Mouse (Mus musculus): ENCODE measurements around the gene Rab20. TPM values are rescaled to one million over a fixed set of nuclear protein-coding genes. Genes with fewer than 3 reads are reported as not detected.
A peak's percentile ranks its signal among the peaks of the same experiment; 100 is the strongest.

Rab20 gene
- polyA plus RNA-seq, 1 experiment from 2014 or later, result 20.9 TPM

- H3K4me3 ChIP-seq (ENCODE audit: low read depth, low read length), result no peak overlapping the region
- H3K36me3 ChIP-seq (ENCODE audit: control insufficient read depth, insufficient read depth, low read length), result peaks cover 51% of the 10 kb centered on the region
- H3K4me1 ChIP-seq (ENCODE audit: control insufficient read depth, insufficient read depth, low read length), result peaks cover 3% of the 10 kb centered on the region; the same call in 1 of the 2 replicates
- no peak overlapping the region for H3K9ac ChIP-seq (ENCODE audit: low read depth, low read length)
- H3K9me3 ChIP-seq (replicated peaks; ENCODE audit: control insufficient read depth, low read length), result no peaks in the 10 kb centered on the region
- H3K27me3 ChIP-seq (ENCODE audit: control insufficient read depth, insufficient read depth, low read length), result no peaks in the 10 kb centered on the region
- WGBS (ENCODE audit: insufficient replicate concordance), result 73% methylated on average over 5 of the region's 5 CpGs
- no peak for ATAC-seq (replicated peaks; ENCODE audit: insufficient number of reproducible peaks, low FRiP score, low TSS enrichment)
- no peak overlapping the region for H3K4me2 ChIP-seq
- H3K27ac ChIP-seq (ENCODE audit: low read depth, low read length), result no peak overlapping the region
These were observed 32.5 kb upstream of the Rab20 start for GRCm38 (mm10) chr8:11510971-11511370.

DNA sequence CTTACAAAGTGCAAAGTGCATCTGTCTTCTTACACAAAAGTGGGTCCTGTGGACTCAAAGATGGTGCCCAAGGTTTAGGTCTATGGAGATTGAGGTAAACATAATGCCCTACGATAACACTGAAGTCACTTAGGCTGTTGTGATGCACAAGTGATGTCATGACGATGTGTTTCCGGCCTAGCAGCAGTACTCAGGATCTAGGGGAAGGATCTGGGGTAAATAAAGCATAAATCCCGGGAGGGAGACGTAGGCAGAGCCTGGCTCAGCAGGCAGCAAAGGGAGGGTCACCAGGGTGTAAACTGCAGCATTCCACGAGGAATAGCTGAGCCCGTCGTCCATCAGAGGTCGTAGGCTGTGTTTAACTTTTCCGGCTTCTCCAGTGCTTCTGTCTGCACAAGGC is 30.4 kb upstream of the Rab20 start:
- H3K4me2 ChIP-seq, result no peak overlapping the region
- H3K4me3 ChIP-seq (ENCODE audit: low read depth, low read length), result no peak overlapping the region
- H3K9ac ChIP-seq (ENCODE audit: low read depth, low read length), result no peak overlapping the region
- no peak for ATAC-seq (replicated peaks; ENCODE audit: insufficient number of reproducible peaks, low FRiP score, low TSS enrichment)
- H3K36me3 ChIP-seq (ENCODE audit: control insufficient read depth, insufficient read depth, low read length), result peaks cover 59% of the 10 kb centered on the region
- H3K9me3 ChIP-seq (replicated peaks; ENCODE audit: control insufficient read depth, low read length), result no peaks in the 10 kb centered on the region
- no peak overlapping the region for H3K27ac ChIP-seq (ENCODE audit: low read depth, low read length)
- H3K27me3 ChIP-seq (ENCODE audit: control insufficient read depth, insufficient read depth, low read length), result no peaks in the 10 kb centered on the region
- 82% methylated on average over 10 of the region's 10 CpGs for WGBS (ENCODE audit: insufficient replicate concordance)
- peaks cover 3% of the 10 kb centered on the region; the same call in 1 of the 2 replicates for H3K4me1 ChIP-seq (ENCODE audit: control insufficient read depth, insufficient read depth, low read length)

DNA sequence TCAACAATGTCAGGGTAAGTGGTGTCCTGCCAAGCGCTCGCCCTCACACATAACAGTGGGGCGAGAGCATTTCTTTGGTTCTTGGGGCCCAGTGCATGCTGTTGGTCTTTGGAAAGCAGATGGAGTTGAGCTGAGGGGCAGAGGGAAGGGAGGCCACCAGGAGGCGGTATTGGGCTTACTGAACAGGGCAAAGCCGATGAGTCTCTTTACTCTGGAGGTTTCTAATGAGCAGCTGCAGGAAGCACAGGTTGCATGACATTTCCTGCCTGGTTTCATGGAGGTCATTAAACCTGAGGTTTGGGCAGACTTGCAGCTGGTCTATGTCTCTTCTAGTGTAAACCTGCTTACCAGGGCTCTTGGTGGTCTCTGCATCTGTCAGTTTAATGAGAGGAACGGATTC is 28.3 kb upstream of the Rab20 start:
- no peaks in the 10 kb centered on the region for H3K9me3 ChIP-seq (replicated peaks; ENCODE audit: control insufficient read depth, low read length)
- no peak overlapping the region for H3K4me2 ChIP-seq
- no peak for ATAC-seq (replicated peaks; ENCODE audit: insufficient number of reproducible peaks, low FRiP score, low TSS enrichment)
- H3K4me3 ChIP-seq (ENCODE audit: low read depth, low read length), result no peak overlapping the region
- no peak overlapping the region for H3K27ac ChIP-seq (ENCODE audit: low read depth, low read length)
- 76% methylated on average over 6 of the region's 6 CpGs for WGBS (ENCODE audit: insufficient replicate concordance)
- H3K36me3 ChIP-seq (ENCODE audit: control insufficient read depth, insufficient read depth, low read length), result peaks cover 53% of the 10 kb centered on the region
- H3K27me3 ChIP-seq (ENCODE audit: control insufficient read depth, insufficient read depth, low read length), result no peaks in the 10 kb centered on the region
- H3K9ac ChIP-seq (ENCODE audit: low read depth, low read length), result no peak overlapping the region
- no peaks in the 10 kb centered on the region for H3K4me1 ChIP-seq (ENCODE audit: control insufficient read depth, insufficient read depth, low read length)

- no peak for ATAC-seq (replicated peaks; ENCODE audit: insufficient number of reproducible peaks, low FRiP score, low TSS enrichment)
- Histone ChIP-seq H3K27ac (ENCODE audit: low read depth, low read length) (no peak overlapping the region), H3K4me3 (ENCODE audit: low read depth, low read length) (no peak overlapping the region), H3K9ac (ENCODE audit: low read depth, low read length) (no peak overlapping the region), H3K4me2 (no peak overlapping the region), H3K4me1 (ENCODE audit: control insufficient read depth, insufficient read depth, low read length) (no peaks in the 10 kb centered on the region), H3K9me3 (replicated peaks; ENCODE audit: control insufficient read depth, low read length) (no peaks in the 10 kb centered on the region), H3K27me3 (ENCODE audit: control insufficient read depth, insufficient read depth, low read length) (no peaks in the 10 kb centered on the region), H3K36me3 (ENCODE audit: control insufficient read depth, insufficient read depth, low read length) (peaks cover 47% of the 10 kb centered on the region)
- WGBS (ENCODE audit: insufficient replicate concordance), result 85% methylated on average over 14 of the region's 14 CpGs
These were observed 27.6 kb upstream of the Rab20 start for GRCm38 (mm10) chr8:11506074-11506473.

GRCm38 (mm10) chr8:11503476-11504232 is 25.1 kb upstream of the Rab20 start:
- Histone ChIP-seq H3K9me3 (replicated peaks; ENCODE audit: control insufficient read depth, low read length) (no peaks in the 10 kb centered on the region), H3K27me3 (ENCODE audit: control insufficient read depth, insufficient read depth, low read length) (no peaks in the 10 kb centered on the region), H3K36me3 (ENCODE audit: control insufficient read depth, insufficient read depth, low read length) (peaks cover 28% of the 10 kb centered on the region), H3K27ac (ENCODE audit: low read depth, low read length) (no peak overlapping the region), H3K9ac (ENCODE audit: low read depth, low read length) (no peak overlapping the region), H3K4me1 (ENCODE audit: control insufficient read depth, insufficient read depth, low read length) (no peaks in the 10 kb centered on the region), H3K4me2 (no peak overlapping the region), H3K4me3 (ENCODE audit: low read depth, low read length) (no peak overlapping the region)
- 83% methylated on average over 13 of the region's 13 CpGs for WGBS (ENCODE audit: insufficient replicate concordance)
- no peak for ATAC-seq (replicated peaks; ENCODE audit: insufficient number of reproducible peaks, low FRiP score, low TSS enrichment)

GRCm38 (mm10) chr8:11498786-11499485 is 20.4 kb upstream of the Rab20 start:
- H3K4me1 ChIP-seq (ENCODE audit: control insufficient read depth, insufficient read depth, low read length), result peaks cover 8% of the 10 kb centered on the region; the same call in 1 of the 2 replicates
- peaks cover 13% of the 10 kb centered on the region for H3K36me3 ChIP-seq (ENCODE audit: control insufficient read depth, insufficient read depth, low read length)
- H3K9ac ChIP-seq (ENCODE audit: low read depth, low read length), result no peak overlapping the region
- H3K27ac ChIP-seq (ENCODE audit: low read depth, low read length), result no peak overlapping the region
- WGBS (ENCODE audit: insufficient replicate concordance), result 82% methylated on average over 4 of the region's 4 CpGs
- no peak for ATAC-seq (replicated peaks; ENCODE audit: insufficient number of reproducible peaks, low FRiP score, low TSS enrichment)
- H3K4me3 ChIP-seq (ENCODE audit: low read depth, low read length), result no peak overlapping the region
- no peaks in the 10 kb centered on the region for H3K27me3 ChIP-seq (ENCODE audit: control insufficient read depth, insufficient read depth, low read length)
- H3K9me3 ChIP-seq (replicated peaks; ENCODE audit: control insufficient read depth, low read length), result no peaks in the 10 kb centered on the region
- no peak overlapping the region for H3K4me2 ChIP-seq

DNA sequence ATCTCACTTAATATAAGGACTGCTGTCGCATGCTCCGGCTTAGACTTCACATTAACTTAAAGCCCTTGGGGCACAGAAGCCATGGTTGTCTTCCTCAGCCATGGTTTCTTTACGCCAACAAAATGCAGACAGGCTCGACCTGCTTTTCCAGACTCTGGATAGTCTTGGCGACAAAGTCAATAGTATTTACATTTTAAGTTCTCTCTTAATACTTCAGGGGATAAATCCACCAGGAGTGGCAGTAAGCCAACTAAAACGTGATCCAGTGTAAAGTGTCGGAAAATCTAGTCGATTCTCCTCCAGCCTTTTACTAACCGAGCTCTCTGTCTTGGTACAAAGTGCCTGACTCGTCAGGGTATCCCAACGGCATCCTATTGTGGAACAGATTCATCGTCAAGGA is 19.8 kb upstream of the Rab20 start:
- Histone ChIP-seq H3K27me3 (ENCODE audit: control insufficient read depth, insufficient read depth, low read length) (no peaks in the 10 kb centered on the region), H3K36me3 (ENCODE audit: control insufficient read depth, insufficient read depth, low read length) (peaks cover 7% of the 10 kb centered on the region; the same call in 1 of the 2 replicates), H3K4me2 (peak overlapping the region; percentile 73), H3K9ac (ENCODE audit: low read depth, low read length) (no peak overlapping the region), H3K9me3 (replicated peaks; ENCODE audit: control insufficient read depth, low read length) (no peaks in the 10 kb centered on the region), H3K4me1 (ENCODE audit: control insufficient read depth, insufficient read depth, low read length) (peaks cover 8% of the 10 kb centered on the region; the same call in 1 of the 2 replicates), H3K4me3 (ENCODE audit: low read depth, low read length) (peak overlapping the region; percentile 79), H3K27ac (ENCODE audit: low read depth, low read length) (no peak overlapping the region)
- WGBS (ENCODE audit: insufficient replicate concordance), result 71% methylated on average over 12 of the region's 12 CpGs
- no peak for ATAC-seq (replicated peaks; ENCODE audit: insufficient number of reproducible peaks, low FRiP score, low TSS enrichment)

- Histone ChIP-seq H3K27ac (ENCODE audit: low read depth, low read length) (0 out of 2 replicates have a peak within 1 kb of the TSS, but pooled peaks have one; percentile 8), H3K4me2 (peak within 1 kb of the TSS; percentile 73), H3K9ac (ENCODE audit: low read depth, low read length) (peak within 1 kb of the TSS; percentile 74), H3K36me3 (ENCODE audit: control insufficient read depth, insufficient read depth, low read length) (no peaks in the 10 kb centered on the region; the same call in 1 of the 2 replicates), H3K4me3 (ENCODE audit: low read depth, low read length) (peak within 1 kb of the TSS; percentile 79), H3K27me3 (ENCODE audit: control insufficient read depth, insufficient read depth, low read length) (no peaks in the 10 kb centered on the region), H3K9me3 (replicated peaks; ENCODE audit: control insufficient read depth, low read length) (no peaks in the 10 kb centered on the region), H3K4me1 (ENCODE audit: control insufficient read depth, insufficient read depth, low read length) (peaks cover 8% of the 10 kb centered on the region; the same call in 1 of the 2 replicates)
- 3% methylated on average over 73 of the region's 73 CpGs for WGBS (ENCODE audit: insufficient replicate concordance)
- ATAC-seq (replicated peaks; ENCODE audit: insufficient number of reproducible peaks, low FRiP score, low TSS enrichment), result peak; percentile 95
These were observed 18.8 kb upstream of the Rab20 start, which contains the start of gene Naxd for GRCm38 (mm10) chr8:11497017-11497990. Gene Naxd, plus strand, starts transcription at chr8:11497506.

All from heart, embryonic 11.5 days (tissue).